Mouse (Mus musculus): ENCODE data around the gene Dmd.

DNA sequence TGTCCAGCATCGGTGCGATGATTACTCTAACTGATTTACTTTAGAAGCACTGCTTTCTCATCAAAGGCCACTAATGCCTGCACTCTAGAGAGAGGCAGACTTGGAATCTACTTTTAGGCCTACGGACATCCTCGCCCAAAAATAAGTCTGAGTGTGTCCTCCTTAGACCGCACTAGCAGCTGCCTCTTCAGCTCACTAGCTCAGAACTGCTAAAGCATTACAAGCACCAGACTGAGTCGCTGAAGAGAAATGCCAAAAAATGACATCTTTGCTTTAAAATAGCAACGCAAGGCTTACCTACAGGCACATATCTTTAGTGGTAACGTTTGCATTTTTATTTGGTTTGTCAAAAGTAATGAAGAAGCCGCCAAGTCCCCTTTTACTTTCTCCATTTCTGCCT lies 2098.0 kb downstream of the Dmd start:
- TF ChIP-seq CTCF (IDR thresholded peaks at IDR 0.05; ENCODE audit: insufficient read depth, low read depth, low read length) (no peak), POLR2A (IDR thresholded peaks at IDR 0.05; ENCODE audit: insufficient read depth, low read depth, low read length) (no peak)

All from olfactory bulb, adult 2 months (tissue).